Mouse (Mus musculus) retina, postnatal 1 day (tissue): Measurements from ENCODE around the gene 4930522L14Rik.
A peak's percentile ranks its signal among the peaks of the same experiment; 100 is the strongest.
"Not testable (repeated sequence)": the region's sequence is repeated elsewhere in the genome, so short reads cannot be mapped to it uniquely, and the experiment has no call there.

Source experiments
- DNase-seq: peaks from one replicate; pipeline ENCODE4 v3.0.0-alpha.2; 2012

4930522L14Rik gene

DNA sequence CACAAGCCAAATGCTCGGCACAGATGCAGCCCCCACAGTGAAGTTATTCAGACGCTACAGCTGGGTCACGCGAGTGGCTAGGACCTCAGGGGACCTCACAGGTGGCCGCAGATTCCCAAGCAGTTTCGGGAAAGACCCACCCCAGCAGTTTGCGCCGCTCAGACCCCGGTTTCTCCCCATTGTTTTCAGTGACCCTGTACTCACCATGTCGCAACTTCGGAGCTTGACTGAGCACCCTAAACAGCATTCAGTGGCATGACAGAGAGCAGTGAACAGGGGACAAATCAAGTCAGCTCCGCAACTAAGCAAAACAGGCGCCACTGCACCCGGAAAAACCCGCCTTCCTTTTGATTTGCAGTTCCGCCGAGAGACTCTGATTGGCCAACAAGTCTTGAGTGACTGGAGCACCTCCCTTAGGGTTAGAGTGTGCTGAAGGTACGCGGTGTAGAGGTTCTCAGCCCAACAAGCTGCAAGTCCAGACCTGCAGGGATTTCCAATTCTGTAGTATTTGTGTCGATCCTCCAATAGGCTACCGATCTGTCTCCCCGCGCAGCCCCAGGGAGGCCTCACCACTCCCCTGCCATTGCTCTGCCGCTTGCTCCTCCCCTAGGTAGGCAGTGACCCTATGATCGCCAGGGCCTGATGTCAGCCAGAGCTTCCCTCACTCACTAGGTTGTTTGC, at the start of gene 4930522L14Rik:
TSS of gene 4930522L14Rik (minus strand) at position 496 of the 681 bp plus-strand sequence.
- peak; percentile 60 for DNase-seq

- not testable (repeated sequence) for DNase-seq
Measured at GRCm38 (mm10) chr5:109801466-109801865, 49.8 kb upstream of the 4930522L14Rik start.

DNA sequence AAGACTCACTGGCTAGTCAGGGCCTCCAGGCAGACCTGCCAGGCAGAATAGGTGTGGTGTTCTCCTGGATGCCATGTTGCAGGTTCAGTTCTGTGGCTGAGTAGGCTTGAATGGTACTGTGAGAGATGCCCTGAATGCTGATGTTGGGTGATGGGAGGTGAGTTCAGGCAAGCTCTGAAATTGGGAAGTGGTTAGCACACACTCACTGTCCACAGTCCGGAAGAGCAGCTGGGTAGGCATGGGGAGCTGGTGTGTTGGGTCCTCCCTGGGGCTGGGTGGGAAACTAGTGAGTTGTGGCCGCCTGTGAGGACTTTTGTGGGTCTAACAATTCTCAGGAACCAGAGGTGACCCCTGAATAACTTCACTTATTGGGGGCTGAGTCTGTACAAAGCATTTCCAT, 48.3 kb upstream of the 4930522L14Rik start:
- not testable (repeated sequence) for DNase-seq

- not testable (repeated sequence) for DNase-seq
Measured at GRCm38 (mm10) chr5:109797017-109797416, 45.3 kb upstream of the 4930522L14Rik start.

DNA sequence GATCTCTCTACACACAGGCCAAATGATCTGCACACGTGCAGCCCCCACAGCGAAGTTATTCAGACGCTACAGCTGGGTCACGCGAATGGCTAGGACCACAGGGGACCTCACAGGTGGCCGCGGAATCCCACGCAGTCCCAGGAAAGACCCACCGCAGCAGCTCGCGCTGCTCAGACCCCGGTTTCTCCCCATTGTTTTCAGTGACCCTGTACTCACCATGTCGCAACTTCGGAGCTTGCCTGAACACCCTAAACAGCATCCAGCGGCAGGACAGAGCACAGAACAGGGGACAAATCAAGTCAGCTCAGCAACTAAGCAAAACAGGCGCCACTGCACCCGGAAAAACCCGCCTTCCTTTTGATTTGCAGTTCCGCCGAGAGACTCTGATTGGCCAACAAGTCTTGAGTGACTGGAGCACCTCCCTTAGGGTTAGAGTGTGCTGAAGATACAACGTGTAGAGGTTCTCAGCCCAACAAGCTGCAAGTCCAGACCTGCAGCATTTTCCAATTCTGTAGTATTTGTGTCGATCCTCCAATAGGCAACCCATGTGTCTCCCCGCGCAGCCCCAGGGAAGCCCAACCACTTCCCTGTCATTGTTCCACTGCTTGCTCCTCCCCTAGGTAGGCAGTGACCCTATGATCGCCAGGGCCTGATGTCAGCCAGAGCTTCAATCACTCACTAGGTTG, 44.4 kb upstream of the 4930522L14Rik start:
- peak; percentile 67 for DNase-seq

DNA sequence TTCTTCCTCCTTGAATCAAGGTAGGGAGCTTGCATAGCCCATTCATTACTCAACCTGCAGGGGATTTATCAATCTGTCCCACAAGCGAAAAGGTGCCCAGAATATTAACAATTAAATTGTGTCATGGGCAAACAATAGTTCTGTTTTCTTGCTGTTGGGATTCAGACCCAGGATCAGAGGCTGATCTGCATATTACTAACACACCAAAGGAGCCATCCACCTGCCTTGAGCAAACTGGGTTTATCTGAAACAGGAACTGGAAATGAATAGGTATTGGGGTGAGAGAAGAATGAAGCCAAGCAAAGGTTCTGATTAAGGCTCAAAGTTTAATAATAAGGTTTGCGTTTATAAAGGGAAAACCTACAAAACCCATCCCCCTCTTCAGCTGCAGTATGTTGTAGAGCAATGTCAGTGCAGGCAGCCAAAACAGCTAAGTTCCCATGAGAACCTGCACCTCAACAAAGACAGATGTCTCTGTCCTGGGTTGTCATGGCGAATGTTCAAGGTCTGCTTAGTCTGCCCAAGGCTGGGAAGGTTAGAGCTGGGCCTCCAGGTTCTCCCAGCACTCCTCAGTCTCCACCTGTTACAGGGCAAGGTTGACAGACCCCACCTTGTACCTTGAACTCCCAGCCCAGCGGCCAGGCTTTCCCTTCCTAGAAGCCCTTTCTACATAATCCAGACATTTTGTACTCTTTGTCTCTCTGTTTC, 541 bp upstream of the 4930522L14Rik start:
- DNase-seq: not testable (repeated sequence)

DNA sequence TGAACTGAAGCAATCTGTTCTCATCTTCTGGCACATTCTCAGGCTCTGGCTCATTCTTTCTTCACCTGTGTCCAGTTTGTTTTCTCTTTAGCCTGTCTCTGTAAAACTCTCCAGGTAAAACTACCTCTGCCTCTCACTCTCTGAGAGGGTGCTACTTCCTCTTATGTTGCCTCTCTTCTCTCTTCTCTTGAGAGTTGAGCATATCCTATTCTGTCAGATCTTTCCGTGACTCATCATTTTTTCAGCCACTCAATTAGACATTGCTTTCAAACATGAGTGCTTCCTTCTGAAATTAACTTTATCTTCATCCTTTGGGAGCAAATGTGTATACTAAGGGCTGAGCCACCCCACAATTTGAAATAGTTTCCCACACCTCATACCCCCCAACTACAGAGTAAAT, 6.6 kb downstream of the 4930522L14Rik start:
- not testable (repeated sequence) for DNase-seq

- DNase-seq: not testable (repeated sequence)
Measured at GRCm38 (mm10) chr5:109717341-109717740, 34.3 kb downstream of the 4930522L14Rik start.

DNA sequence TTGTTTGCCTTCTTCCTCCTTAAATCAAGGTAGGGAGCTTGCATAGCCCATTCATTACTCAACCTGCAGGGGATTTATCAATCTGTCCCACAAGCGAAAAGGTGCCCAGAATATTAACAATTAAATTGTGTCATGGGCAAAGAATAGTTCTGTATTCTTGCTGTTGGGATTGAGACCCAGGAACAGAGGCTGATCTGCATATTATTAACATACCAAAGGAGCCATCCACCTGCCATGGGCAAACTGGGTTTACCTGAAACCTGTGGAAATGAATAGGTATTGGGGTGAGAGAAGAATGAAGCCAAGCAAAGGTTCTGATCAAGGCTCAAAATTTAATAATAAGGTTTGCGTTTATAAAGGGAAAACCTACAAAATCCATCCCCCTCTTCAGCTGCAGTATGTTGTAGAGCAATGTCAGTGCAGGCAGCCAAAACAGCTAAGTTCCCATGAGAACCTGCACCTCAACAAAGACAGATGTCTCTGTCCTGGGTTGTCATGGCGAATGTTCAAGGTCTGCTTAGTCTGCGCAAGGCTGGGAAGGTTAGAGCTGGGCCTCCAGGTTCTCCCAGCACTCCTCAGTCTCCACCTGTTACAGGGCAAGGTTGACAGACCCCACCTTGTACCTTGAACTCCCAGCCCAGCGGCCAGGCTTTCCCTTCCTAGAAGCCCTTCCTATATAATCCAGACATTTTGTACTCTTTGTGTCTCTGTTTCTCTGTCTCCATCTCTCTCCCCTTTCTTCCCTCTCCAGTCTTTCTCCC, 60.3 kb downstream of the 4930522L14Rik start:
- DNase-seq: peak; percentile 2

DNA sequence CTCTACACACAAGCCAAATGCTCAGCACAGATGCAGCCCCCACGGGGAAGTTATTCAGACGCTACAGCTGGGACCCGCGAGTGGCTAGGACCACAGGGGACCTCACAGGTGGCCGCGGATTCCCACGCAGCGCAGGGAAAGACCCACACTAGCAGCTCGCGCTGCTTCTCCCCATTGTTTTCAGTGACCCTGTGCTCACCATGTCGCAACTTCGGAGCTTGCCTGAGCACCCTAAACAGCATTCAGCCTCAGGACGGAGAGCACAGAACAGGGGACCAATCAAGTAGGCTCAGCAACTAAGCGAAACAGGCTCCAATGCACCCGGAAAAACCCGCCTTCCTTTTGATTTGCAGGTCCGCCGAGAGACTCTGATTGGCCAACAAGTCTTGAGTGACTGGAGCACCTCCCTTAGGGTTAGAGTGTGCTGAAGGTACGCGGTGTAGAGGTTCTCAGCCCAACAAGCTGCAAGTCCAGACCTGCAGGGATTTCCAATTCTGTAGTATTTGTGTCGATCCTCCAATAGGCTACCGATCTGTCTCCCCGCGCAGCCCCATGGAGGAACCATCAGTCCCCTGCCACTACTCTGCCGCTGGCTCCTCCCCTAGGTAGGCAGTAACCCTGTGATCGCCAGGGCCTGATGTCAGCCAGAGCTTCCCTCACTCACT, 61.0 kb downstream of the 4930522L14Rik start, which contains the start of gene 5430403G16Rik:
TSS of gene 5430403G16Rik (minus strand) at position 505 of the 665 bp plus-strand sequence.
- peak; percentile 93 for DNase-seq
